17 mouse cellular contexts compared by ENCODE assay signal in the genomic region with DNA sequence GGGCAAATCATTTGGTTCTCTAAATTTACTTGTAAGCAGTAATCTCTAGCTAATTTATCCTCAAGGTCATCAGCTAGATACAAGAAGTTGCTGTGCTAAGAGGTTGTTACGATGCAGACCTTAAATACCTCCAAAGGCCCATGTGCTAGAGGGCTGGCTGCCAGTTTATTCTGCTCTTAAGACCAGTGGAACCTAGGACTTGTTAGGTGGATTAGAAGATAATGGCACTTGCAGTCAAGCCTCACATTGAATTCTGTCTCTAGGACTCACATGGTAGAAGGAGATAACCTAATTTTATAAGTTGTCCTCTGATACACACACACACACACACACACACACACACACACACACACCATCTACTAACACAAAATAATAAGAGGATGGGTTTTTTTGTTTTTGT.
"Had no signal": no experiment of that assay in that cellular context is flagged by ENCODE, and none has a peak within 500 bp of the region (broad histone marks: within the 10 kb centered on the region; RNA-seq: fewer than 3 reads in every experiment).

No protein-coding gene starts in this region.

- DNase-seq: retina, postnatal 1 day; right cerebral cortex, adult 18-20 months; right cerebral cortex, postnatal 14 days; right cerebral cortex, postnatal 25 days; right cerebral cortex, postnatal 4 days; spleen, adult 18-20 months; thymus, adult 18-20 months; thymus, adult 2 months; thymus, postnatal 14 days; thymus, postnatal 25 days; thymus, postnatal 36 days; thymus, postnatal 4 days had no signal

- H3K9me3 ChIP-seq: neural tube, embryonic 12.5 days; neural tube, embryonic 13.5 days; neural tube, embryonic 15.5 days; stomach, embryonic 15.5 days had no signal

- H3K9ac ChIP-seq: neural tube, embryonic 12.5 days; neural tube, embryonic 13.5 days; neural tube, embryonic 15.5 days; stomach, embryonic 15.5 days had no signal

- H3K36me3 ChIP-seq: neural tube, embryonic 12.5 days; neural tube, embryonic 13.5 days; neural tube, embryonic 15.5 days; stomach, embryonic 15.5 days had no signal

- H3K27ac ChIP-seq: neural tube, embryonic 12.5 days; neural tube, embryonic 13.5 days; neural tube, embryonic 15.5 days; stomach, embryonic 15.5 days; stomach, postnatal 0 days had no signal

- H3K4me3 ChIP-seq: neural tube, embryonic 12.5 days; neural tube, embryonic 13.5 days; neural tube, embryonic 15.5 days; stomach, embryonic 15.5 days had no signal

- H3K4me1 ChIP-seq: neural tube, embryonic 12.5 days; neural tube, embryonic 13.5 days; neural tube, embryonic 15.5 days; stomach, embryonic 15.5 days had no signal

- H3K27me3 ChIP-seq: neural tube, embryonic 12.5 days; neural tube, embryonic 13.5 days; neural tube, embryonic 15.5 days; stomach, embryonic 15.5 days had no signal
